Mouse (Mus musculus) heart, embryonic 15.5 days (tissue): ENCODE data around the gene Meis1. TPM values are rescaled to one million over a fixed set of nuclear protein-coding genes. Genes with fewer than 3 reads are reported as not detected.

ENCODE experiments used
- ATAC-seq: fragments of 200-750 bp; cut with Nextera tagmentation; replicated peaks from 2 replicates; pipeline ENCODE4 v1.8.0; 2017; ENCODE audit warnings: low read depth, moderate TSS enrichment; ENCODE audit not compliant: insufficient number of reproducible peaks, insufficient read depth, low FRiP score
- H3K27ac ChIP-seq: fragments of 300-500 bp; sonication (generic); 2 replicates; pipeline ENCODE4 v1.5.1; 2015; ENCODE audit warnings: mild to moderate bottlenecking, inconsistent platforms
- H3K27me3 ChIP-seq: fragments of 300-500 bp; sonication (generic); 2 replicates; pipeline ENCODE4 v1.6.1; 2015; ENCODE audit warnings: inconsistent platforms
- H3K36me3 ChIP-seq: fragments of 300-500 bp; sonication (generic); 2 replicates; pipeline ENCODE4 v1.6.1; 2015; ENCODE audit warnings: mild to moderate bottlenecking, inconsistent platforms
- H3K4me1 ChIP-seq: fragments of 300-500 bp; sonication (generic); replicated peaks from 2 replicates; pipeline ENCODE4 v1.6.1; 2015; ENCODE audit warnings: inconsistent platforms
- H3K4me2 ChIP-seq: fragments of 300-500 bp; sonication (generic); 2 replicates; pipeline ENCODE4 v1.6.1; 2015; ENCODE audit warnings: inconsistent platforms, mild to moderate bottlenecking, moderate library complexity
- H3K4me3 ChIP-seq: fragments of 300-500 bp; sonication (generic); 2 replicates; pipeline ENCODE4 v1.5.1; 2015; ENCODE audit warnings: mild to moderate bottlenecking, inconsistent platforms
- H3K9ac ChIP-seq: fragments of 300-500 bp; sonication (generic); 2 replicates; pipeline ENCODE4 v1.6.1; 2015; ENCODE audit warnings: mild to moderate bottlenecking, inconsistent platforms
- H3K9me3 ChIP-seq: fragments of 300-500 bp; sonication (generic); replicated peaks from 2 replicates; pipeline ENCODE4 v1.6.1; 2016; ENCODE audit warnings: inconsistent platforms
- WGBS: fragments of 180-500 bp; shearing (Covaris S2); methylation state at CpG from one replicate; pipeline ENCODE4 v1.1.7; 2015; ENCODE audit warnings: mixed read lengths; 5-methylcytosine and 5-hydroxymethylcytosine counted together
- polyA plus RNA-seq: library from polyadenylated mRNA; unstranded; fragments of >200 nt; fragmentation: Nextera tagmentation; extraction: Ambion mirVana; gene quantifications from 2 replicates; pipeline ENCODE4 v1.2.1, GENCODE M21; 2015

Gene Meis1
- polyA plus RNA-seq, 1 experiment from 2014 or later: 51.8 TPM

GRCm38 (mm10) chr11:19005913-19006693 lies 12.7 kb downstream of the Meis1 start:
- ATAC-seq: no peak
- H3K9me3 ChIP-seq: no peaks in the 10 kb centered on the region
- 57% methylated on average over 3 of the region's 3 CpGs for WGBS
- no peak overlapping the region for H3K4me2 ChIP-seq
- no peaks in the 10 kb centered on the region for H3K27me3 ChIP-seq
- peak overlapping the region; percentile 53 for H3K27ac ChIP-seq
- H3K9ac ChIP-seq: no peak overlapping the region
- H3K4me3 ChIP-seq: no peak overlapping the region
- H3K36me3 ChIP-seq: peaks cover 4% of the 10 kb centered on the region; the same call in 1 of the 2 replicates
- H3K4me1 ChIP-seq: peaks cover 42% of the 10 kb centered on the region

DNA sequence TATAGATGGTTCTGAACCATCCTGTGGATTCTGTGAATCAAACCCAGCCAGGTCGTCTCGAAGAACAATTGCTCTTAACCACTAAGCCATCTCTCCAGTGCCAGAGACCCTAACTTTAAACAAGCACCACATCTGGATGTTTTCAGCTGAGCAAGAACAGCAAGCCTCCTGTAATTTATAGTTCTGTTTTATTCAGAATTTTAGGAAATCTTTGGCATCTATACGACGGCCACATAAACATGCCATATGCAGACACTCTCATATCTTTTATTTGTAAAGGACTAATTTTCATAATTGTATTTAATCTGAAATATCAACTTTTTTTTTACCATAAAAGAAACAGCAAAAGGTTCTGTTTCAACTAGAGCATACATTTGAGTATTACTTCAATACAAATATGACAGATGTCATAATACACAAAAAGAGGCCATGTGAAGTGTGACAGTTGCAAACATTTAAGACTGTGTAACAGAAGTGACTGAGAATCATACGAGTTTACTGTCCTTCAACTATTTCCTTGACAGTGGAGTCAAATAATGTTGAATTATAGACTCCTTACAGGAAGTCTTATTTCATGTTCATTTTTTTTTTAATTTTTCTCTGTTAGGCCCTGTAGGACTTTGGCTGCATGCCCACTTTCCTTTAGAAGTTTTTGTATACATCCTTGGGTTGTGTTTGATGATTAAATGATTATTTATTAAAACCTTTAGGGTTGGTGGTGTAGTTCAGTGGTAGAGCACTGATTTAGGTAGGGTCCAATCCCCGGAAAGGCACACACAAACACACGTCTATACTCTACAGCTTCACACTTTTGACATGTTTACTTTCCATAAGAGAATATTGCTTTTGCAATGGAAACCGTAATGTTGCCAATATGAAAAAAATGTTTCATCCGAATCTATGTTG lies 13.5 kb downstream of the Meis1 start:
- H3K9ac ChIP-seq: no peak overlapping the region

DNA sequence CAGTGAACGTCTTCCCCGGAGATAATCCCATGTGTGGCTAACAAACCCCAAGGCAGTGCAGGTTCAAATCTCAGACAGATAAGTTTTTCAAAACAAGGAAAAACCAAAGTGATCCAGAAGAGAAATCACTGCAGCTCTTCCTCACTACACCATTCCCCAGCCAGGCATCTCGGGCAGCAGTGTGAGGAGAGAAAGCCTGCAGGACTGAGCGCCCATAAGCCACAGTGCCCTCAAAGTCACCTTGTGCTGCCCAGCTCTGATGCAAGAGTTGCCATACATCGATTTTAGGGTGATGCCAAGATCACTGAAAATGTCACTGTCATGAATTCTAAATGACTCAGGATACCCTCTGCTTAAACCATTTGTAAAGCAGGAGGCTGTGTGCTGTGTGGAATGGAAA lies 15.7 kb downstream of the Meis1 start:
- Histone ChIP-seq H3K9me3 (no peaks in the 10 kb centered on the region), H3K36me3 (peaks cover 12% of the 10 kb centered on the region; the same call in 1 of the 2 replicates), H3K9ac (no peak overlapping the region), H3K27ac (peak overlapping the region; percentile 63), H3K4me1 (peaks cover 32% of the 10 kb centered on the region), H3K27me3 (no peaks in the 10 kb centered on the region), H3K4me2 (no peak overlapping the region), H3K4me3 (no peak overlapping the region)
- no peak for ATAC-seq
- 46% methylated on average over 5 of the region's 5 CpGs for WGBS

More for the DNA sequence above, 13.5 kb downstream of the Meis1 start:
- Histone ChIP-seq H3K9me3 (no peaks in the 10 kb centered on the region), H3K36me3 (peaks cover 9% of the 10 kb centered on the region; the same call in 1 of the 2 replicates), H3K27ac (no peak overlapping the region), H3K4me3 (no peak overlapping the region), H3K4me1 (peaks cover 38% of the 10 kb centered on the region), H3K27me3 (no peaks in the 10 kb centered on the region), H3K4me2 (no peak overlapping the region)
- 76% methylated on average over 9 of the region's 9 CpGs for WGBS
- no peak for ATAC-seq

GRCm38 (mm10) chr11:18996767-18997166 lies 22.0 kb downstream of the Meis1 start:
- peaks cover 23% of the 10 kb centered on the region for H3K4me1 ChIP-seq
- WGBS: 77% methylated on average over 4 of the region's 4 CpGs
- peaks cover 42% of the 10 kb centered on the region for H3K36me3 ChIP-seq

GRCm38 (mm10) chr11:18996289-18996688 lies 22.5 kb downstream of the Meis1 start:
- no peak overlapping the region for H3K9ac ChIP-seq
- H3K36me3 ChIP-seq: peaks cover 39% of the 10 kb centered on the region
- H3K4me3 ChIP-seq: no peak overlapping the region
- H3K4me1 ChIP-seq: peaks cover 23% of the 10 kb centered on the region
- 90% methylated on average over 2 of the region's 2 CpGs for WGBS
- H3K27me3 ChIP-seq: no peaks in the 10 kb centered on the region
- ATAC-seq: no peak
- no peak overlapping the region for H3K27ac ChIP-seq
- no peak overlapping the region for H3K4me2 ChIP-seq
- H3K9me3 ChIP-seq: no peaks in the 10 kb centered on the region

More at GRCm38 (mm10) chr11:18996767-18997166, 22.0 kb downstream of the Meis1 start:
- H3K9ac ChIP-seq: no peak overlapping the region
- no peak for ATAC-seq
- H3K4me2 ChIP-seq: no peak overlapping the region
- no peaks in the 10 kb centered on the region for H3K9me3 ChIP-seq
- H3K27ac ChIP-seq: no peak overlapping the region
- no peaks in the 10 kb centered on the region for H3K27me3 ChIP-seq
- H3K4me3 ChIP-seq: no peak overlapping the region

- no peaks in the 10 kb centered on the region for H3K27me3 ChIP-seq
- 0 out of 2 replicates have a peak, but pooled peaks have one; percentile 29 for ATAC-seq
- H3K36me3 ChIP-seq: peaks cover 36% of the 10 kb centered on the region
- no peak overlapping the region; the same call in 1 of the 2 replicates for H3K27ac ChIP-seq
- 74% methylated on average over 6 of the region's 6 CpGs for WGBS
- no peak overlapping the region for H3K4me2 ChIP-seq
- H3K9me3 ChIP-seq: no peaks in the 10 kb centered on the region
- H3K4me1 ChIP-seq: peaks cover 42% of the 10 kb centered on the region
- no peak overlapping the region for H3K9ac ChIP-seq
- H3K4me3 ChIP-seq: no peak overlapping the region
These were observed 26.0 kb downstream of the Meis1 start for GRCm38 (mm10) chr11:18992796-18993195.

DNA sequence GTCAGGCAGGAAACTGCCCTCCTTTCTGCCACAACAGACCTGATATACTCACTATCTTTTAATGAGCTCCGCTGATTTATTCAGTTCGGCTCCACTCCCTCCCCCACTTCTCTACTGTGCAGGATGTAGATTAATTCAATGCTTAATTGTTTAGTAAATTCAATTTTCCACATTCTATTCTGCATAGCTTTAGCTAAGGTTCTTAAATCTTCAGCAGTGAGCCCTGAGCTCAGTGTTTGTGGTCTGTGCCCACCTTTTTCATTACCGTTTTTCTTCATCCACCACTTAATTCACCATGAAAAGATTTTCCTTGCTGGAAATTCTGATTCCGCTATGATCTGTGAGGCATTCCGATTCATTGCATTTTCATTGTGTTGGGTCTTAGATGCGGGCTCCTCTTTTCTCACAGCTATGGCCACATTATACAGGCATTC lies 28.5 kb downstream of the Meis1 start:
- H3K9me3 ChIP-seq: no peaks in the 10 kb centered on the region
- peaks cover 31% of the 10 kb centered on the region for H3K36me3 ChIP-seq
- peak overlapping the region; percentile 26; the same call in 1 of the 2 replicates for H3K27ac ChIP-seq
- no peak overlapping the region for H3K4me2 ChIP-seq
- no peak for ATAC-seq
- 76% methylated on average over 6 of the region's 6 CpGs for WGBS
- H3K27me3 ChIP-seq: no peaks in the 10 kb centered on the region
- H3K9ac ChIP-seq: no peak overlapping the region
- H3K4me3 ChIP-seq: no peak overlapping the region
- peaks cover 44% of the 10 kb centered on the region for H3K4me1 ChIP-seq

- Histone ChIP-seq H3K4me3 (no peak overlapping the region), H3K36me3 (peaks cover 26% of the 10 kb centered on the region), H3K4me2 (no peak overlapping the region), H3K9ac (no peak overlapping the region), H3K27me3 (no peaks in the 10 kb centered on the region), H3K9me3 (no peaks in the 10 kb centered on the region), H3K4me1 (peaks cover 44% of the 10 kb centered on the region), H3K27ac (peak overlapping the region; percentile 70)
- 55% methylated on average over 6 of the region's 6 CpGs for WGBS
- ATAC-seq: no peak
These were observed 29.0 kb downstream of the Meis1 start for GRCm38 (mm10) chr11:18989669-18990243.

DNA sequence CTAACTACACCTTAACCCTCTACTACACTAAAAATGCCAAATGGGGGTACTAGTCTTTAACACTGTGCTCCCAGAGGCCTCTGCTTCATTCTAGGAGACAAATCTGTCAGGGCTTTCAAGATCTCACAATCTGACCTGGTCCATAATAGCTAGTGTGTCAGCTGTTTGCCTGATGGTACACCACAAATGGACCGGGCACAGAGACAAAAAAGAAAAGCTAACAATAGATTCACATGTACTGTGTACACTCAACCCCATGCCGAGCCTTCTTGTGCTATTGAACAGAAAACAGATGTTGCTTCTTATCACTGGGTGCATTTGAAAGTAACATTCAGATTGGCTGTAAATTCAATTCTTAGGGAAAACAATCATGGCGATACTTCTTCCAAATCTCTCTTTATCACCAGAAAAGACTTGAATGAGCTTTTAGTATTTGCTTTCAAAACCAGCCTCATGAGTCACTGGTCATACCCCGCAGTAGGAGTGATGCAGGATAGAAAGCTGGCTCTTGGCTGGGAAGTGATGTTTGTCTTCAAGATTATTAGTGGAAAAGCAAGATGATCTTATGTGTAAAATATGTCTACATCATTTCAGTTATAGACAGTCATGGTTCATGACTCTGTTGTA lies 30.0 kb downstream of the Meis1 start:
- H3K27me3 ChIP-seq: no peaks in the 10 kb centered on the region
- peaks cover 20% of the 10 kb centered on the region for H3K36me3 ChIP-seq
- H3K9ac ChIP-seq: no peak overlapping the region
- 30% methylated on average over 4 of the region's 4 CpGs for WGBS
- H3K9me3 ChIP-seq: no peaks in the 10 kb centered on the region
- H3K4me3 ChIP-seq: no peak overlapping the region
- no peak overlapping the region for H3K4me2 ChIP-seq
- no peak for ATAC-seq
- H3K4me1 ChIP-seq: peaks cover 49% of the 10 kb centered on the region
- peak overlapping the region; percentile 70 for H3K27ac ChIP-seq

- no peak overlapping the region for H3K9ac ChIP-seq
- 44% methylated on average over 2 of the region's 2 CpGs for WGBS
- peak; percentile 65; the same call in 1 of the 2 replicates for ATAC-seq
- peaks cover 22% of the 10 kb centered on the region for H3K36me3 ChIP-seq
- no peak overlapping the region for H3K4me3 ChIP-seq
- H3K9me3 ChIP-seq: no peaks in the 10 kb centered on the region
- peaks cover 51% of the 10 kb centered on the region for H3K4me1 ChIP-seq
- peak overlapping the region; percentile 71 for H3K27ac ChIP-seq
- H3K27me3 ChIP-seq: no peaks in the 10 kb centered on the region
- no peak overlapping the region for H3K4me2 ChIP-seq
These were observed 35.0 kb downstream of the Meis1 start for GRCm38 (mm10) chr11:18983813-18984212.
